Mouse (Mus musculus): Measurements from ENCODE around the gene Hormad2.
A peak's percentile ranks its signal among the peaks of the same experiment; 100 is the strongest.

Hormad2 gene

DNA sequence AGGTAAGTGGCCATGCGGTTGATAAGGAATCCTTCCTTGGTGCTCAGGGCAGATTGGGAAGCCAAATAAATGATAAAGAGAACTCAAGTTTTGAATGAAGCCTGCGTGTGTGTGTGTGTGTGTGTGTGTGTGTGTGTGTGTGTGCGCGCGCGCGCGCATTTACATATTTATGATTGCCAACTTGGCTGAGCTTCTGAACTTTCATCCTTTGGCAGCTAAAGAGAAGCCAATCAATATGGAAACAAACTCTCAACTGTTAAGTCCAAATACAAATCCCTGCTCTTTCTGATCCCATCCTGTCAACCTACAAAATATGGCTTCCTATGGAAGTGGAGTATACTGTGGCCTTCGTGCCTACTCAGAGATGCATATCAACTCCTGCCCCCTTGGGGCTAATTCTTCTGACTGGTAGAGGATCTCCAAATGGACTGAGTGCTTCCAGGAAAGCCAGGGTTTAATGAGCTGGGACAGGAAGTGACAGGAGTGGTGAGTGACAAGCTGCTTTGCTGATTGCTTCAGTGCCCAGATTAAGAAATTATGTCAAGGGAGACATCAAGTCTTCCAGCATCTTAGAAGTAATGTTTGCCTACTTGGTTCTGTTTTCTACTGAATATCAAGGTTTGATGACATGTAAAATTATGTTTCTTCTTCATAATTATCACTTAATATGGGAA, 5.4 kb upstream of the Hormad2 start:
- no peak for DNase-seq (ENCODE audit: low spot score)

DNA sequence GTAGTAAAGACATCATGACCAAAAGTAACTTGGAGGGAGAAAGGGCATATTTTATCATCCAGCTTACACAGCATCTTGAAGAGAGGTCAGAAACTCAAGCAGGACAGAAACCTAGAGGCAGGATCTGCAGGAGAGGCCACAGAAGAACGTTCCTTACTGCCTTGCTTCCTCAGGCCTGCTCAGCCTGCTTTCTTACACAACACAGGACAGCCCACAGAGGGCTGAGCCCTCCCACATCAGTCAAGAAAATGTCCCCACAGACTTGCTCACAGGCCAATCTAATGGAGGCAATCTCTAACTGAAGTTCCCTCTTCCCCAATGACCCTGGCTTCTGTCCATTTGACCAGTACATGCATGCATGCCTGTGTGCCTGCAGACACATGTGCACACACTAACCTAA, 1.4 kb upstream of the Hormad2 start:
- DNase-seq (ENCODE audit: low spot score), result no peak

DNA sequence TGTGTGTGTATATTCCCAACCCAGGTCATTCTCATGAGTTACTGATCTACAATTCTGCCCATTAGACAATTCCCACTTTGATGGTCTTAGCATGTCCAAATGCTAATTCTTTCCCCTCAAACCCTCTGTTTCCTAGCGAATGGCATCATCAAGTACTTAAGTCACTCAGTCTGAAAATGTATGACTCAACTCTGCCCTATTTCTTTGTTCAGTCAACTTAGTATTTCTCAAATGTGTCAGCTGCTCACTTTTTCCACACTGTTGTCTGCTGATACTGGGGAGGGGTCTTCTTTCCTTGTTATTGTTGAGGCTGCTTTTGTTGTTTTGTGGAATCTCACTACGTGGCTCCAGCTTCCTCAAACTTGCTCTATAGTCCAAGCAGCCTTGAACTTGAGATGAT, 2.7 kb downstream of the Hormad2 start:
- no peak for DNase-seq (ENCODE audit: low spot score)

GRCm38 (mm10) chr11:4437318-4437717, 3.6 kb downstream of the Hormad2 start:
- DNase-seq (ENCODE audit: low spot score), result no peak

- DNase-seq (ENCODE audit: low spot score), result no peak
Measured at GRCm38 (mm10) chr11:4436631-4437030, 4.3 kb downstream of the Hormad2 start.

DNA sequence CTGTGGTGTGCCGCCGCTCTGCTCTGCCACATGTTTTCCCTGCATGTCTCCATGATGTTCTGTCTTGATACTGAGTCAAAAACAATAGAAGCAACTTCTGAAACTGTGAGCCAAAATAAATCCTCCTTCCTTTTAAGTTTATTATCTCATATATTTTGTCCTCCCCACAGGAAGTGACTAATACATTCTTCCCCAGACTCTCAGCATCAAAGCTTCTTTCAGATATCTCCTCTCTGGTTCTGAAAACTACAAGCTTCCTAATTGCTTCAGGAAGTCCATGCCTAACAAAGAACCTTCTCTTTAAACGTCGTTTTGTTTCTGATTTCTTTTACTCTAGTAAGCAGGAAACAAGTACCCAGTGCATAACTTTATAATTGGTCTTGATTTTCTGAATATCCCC, 6.4 kb downstream of the Hormad2 start:
- DNase-seq (ENCODE audit: low spot score), result no peak

- DNase-seq (ENCODE audit: low spot score), result peak; percentile 64
Measured at GRCm38 (mm10) chr11:4423818-4424217, 17.1 kb downstream of the Hormad2 start.

DNA sequence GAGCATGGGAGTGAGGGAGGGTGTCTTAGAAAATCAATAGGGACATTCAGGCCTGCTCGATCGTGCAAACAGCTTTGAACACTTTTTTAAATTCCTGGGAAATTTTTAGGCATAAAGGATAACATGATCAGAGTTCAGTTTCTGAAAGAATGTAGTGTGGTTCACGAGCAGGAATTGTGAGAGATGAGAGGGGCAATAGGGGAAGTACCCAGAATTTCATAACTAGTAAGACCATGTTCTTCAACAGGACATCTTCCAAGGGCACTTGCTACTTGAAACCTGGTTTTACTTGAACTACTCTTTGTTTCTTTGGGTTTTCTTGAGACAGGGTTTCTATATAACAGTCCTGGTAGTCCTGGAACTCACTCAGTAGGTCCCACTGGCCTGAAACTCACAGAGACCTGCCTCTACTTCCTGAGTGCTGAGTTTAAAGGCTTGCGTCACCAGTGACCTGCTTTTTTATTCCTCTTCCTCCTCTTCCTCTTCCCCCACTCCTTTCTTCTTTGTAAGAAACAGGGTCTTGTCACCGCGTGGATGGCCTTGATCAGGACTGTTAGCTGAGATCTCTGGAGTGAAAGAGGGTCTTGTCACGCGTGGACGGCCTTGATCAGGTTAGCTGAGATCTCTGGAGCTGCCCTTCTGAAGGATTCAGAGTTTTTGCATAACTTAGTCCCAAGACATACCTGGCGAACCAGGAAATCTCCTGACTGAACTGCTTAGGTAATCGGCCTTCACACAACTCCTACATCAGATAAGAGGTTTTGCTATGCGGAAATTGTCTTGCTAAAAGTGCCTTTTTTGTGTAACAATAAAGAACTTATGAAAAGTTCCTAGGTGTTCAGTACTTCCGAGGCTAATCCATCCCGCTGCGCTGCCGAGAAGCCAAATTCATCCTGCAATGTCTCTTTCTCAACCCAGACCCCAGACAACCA, 18.1 kb downstream of the Hormad2 start:
- peak; percentile 29 for DNase-seq (ENCODE audit: low spot score)

DNA sequence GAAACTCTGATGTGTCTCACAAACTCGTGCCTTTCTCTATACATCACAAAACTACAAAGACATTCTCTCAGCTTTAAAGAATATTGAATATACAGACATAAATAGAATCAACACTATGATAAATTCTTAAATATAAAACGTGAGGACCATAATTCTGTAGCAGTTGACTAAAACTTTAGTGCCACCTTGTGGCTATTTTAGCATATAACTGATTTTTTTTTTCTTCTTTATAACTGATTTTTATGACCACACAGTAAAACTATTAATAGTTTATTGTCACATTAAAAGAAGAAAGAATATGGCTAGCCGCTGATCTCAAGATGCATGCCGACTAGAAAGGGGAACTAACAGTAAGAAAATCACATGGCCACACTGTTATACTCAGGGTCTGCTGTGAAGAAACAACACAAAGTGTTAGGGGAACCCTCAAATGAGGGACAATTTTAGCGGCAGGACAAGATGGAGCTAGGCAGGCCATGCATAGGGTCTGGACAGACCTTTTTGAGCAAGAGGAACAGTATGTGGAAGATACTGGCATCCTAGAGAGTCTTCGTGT, 18.9 kb downstream of the Hormad2 start:
- DNase-seq (ENCODE audit: low spot score), result no peak

DNA sequence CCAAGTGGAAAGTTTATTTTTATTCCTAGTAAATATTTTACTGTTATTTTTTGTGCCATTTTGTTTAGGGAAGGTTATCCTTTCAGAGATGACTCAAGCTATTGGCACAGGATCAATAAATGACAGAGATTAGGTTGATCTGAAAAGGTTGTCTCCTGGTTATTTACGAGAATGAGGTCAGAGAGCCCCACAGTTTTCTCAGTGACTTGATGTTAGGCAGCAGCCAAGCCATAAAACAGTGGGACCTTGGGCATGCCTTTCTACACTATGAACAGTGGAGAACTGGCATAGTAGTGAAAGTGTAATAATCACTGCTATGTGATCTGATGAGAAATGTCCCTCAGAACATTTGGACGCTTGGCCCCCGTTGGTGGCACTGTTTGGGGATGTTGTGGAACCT, 22.9 kb downstream of the Hormad2 start:
- DNase-seq (ENCODE audit: low spot score), result no peak

DNA sequence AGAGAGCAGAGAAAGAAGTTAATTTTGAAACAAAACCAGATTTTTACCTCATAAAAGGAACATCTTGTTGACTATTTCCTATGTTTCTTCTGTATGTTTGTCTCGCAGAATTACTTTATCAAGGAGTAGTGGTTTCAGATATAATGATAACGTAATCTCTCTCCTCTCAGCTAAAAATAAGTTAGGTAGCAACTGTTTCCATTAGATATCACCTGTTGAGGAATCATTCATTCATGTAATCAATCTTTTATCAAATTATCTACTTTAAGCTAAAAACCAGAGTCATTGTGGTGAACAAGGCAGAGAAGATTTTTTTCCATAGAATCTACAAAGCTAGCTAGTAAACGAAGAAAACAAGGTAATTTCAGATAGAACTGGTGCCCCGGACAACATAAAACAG, 28.6 kb downstream of the Hormad2 start:
- no peak for DNase-seq (ENCODE audit: low spot score)

DNA sequence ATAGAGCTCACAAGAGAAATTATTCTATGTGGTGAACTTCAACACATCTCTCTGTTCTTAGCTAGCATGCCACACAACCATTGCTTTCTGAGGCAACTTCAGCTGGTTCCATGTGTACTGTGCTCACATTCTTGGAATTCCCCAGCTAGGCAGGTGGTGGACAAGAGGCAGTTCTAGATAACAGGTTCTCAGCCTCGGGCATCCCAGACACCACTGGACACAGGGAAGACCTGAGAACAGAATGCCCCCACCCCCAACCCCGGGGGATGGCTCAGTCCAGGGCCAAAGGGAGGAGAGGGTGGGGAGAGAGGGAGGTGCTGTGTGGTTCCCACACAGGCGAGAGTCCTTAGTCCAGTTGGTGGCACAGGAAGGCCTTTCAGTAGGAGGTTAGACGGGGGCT, 36.6 kb downstream of the Hormad2 start:
- no peak for DNase-seq (ENCODE audit: low spot score)

- DNase-seq (ENCODE audit: low spot score), result no peak
Measured at GRCm38 (mm10) chr11:4403381-4403780, 37.5 kb downstream of the Hormad2 start.

DNA sequence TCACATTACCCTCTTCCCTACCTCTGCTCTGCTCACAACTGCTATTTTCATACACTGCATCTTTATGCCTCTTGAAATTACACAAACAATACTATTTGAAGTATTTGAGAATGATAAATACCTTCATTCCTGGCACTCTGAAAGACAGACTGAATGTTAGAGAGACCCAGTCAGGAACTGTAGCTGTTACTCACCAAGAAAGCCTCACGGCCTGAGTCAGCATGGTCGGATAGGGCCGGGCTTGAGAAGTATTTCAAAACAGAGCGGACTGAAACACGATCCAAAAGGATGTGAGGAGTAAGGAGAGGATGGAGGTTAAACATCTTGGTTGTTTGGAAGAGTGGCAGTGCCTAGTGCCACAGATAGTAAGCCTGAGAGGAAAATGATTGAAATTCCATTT, 39.7 kb downstream of the Hormad2 start:
- no peak for DNase-seq (ENCODE audit: low spot score)

- no peak for DNase-seq (ENCODE audit: low spot score)
Measured at GRCm38 (mm10) chr11:4394226-4394625, 46.7 kb downstream of the Hormad2 start.

- DNase-seq (ENCODE audit: low spot score), result no peak
Measured at GRCm38 (mm10) chr11:4388018-4388417, 52.9 kb downstream of the Hormad2 start.

- DNase-seq (ENCODE audit: low spot score), result no peak
Measured at GRCm38 (mm10) chr11:4382321-4382720, 58.6 kb downstream of the Hormad2 start.

- DNase-seq (ENCODE audit: low spot score), result no peak
Measured at GRCm38 (mm10) chr11:4379857-4380256, 61.0 kb downstream of the Hormad2 start.

GRCm38 (mm10) chr11:4366389-4366788, 74.5 kb downstream of the Hormad2 start:
- DNase-seq (ENCODE audit: low spot score), result no peak

DNA sequence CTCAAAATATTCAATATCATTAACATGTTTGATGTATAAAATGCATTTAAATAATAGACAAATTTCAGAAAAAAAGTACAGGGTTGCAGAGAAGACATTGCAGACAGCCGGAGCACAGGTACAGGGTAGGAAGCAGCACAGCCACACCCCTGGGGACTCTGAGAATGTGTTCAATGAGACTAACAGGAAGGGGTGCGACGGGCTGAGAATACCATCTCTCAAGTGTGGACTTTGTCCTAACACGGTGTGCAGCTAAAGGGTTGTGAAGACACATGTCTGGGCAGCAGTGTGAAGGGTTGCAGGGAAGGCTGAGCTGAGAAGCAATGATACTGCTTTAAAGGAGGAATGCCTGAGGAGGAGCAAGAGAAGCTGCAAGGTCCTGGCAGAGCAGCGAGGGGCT, 85.5 kb downstream of the Hormad2 start:
- DNase-seq (ENCODE audit: low spot score), result no peak

DNA sequence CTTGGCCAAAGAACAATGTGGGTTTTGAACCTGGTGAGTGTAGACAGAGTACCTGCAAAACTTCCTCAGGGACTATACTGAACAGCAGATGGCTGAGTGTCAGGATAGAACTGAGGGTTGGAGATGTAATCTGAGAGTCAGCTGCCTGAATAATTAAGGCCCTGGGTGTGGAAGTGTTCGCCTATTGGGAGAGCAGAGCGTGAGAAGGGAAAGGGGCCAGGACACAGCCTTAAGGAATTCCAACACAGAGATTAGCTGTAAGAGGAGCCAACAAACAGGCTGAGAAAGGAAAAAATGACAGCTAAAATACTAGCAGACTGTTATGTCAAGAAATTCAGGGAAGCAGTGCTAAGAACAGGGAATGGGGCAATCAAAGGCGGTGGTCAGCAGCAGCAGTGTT, 88.3 kb downstream of the Hormad2 start:
- DNase-seq (ENCODE audit: low spot score), result no peak

GRCm38 (mm10) chr11:4343926-4344325, 97.0 kb downstream of the Hormad2 start:
- DNase-seq (ENCODE audit: low spot score), result no peak

- DNase-seq (ENCODE audit: low spot score), result no peak
Measured at GRCm38 (mm10) chr11:4342027-4342426, 98.9 kb downstream of the Hormad2 start.
